1 mouse cellular context compared by ENCODE assay signal in the genomic region with DNA sequence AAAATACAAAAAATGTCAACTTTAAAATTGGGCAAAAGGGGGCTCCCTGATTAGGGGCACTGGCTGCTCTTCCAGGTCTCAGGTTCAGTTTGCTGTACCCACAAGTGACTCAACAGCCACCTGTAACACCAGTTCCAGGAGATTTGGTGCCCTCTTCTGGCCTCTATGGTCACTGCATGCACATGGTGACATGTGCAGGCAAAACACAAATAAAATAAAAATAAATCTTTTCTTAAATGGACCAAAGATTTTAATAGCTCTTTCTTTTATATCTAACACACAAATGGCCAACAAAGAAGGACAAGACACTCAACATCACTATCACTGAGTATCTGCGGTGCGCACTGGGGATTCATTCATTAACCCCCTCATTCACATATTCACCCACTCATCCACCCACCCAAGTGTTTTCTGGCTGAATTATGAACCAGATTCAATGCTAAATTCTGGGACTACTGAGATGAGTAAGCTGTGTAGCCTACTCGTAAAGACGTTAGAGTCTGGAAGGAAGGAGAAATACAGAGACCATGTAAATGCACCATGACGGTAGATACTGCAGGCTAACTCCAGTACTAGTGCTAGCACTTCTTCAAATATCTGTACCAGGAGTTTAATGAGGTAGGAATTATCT.
TF ChIP-seq lines count a peak whose summit lies in the region.

No protein-coding gene starts in this region.

TF ChIP-seq in CH12.LX, 34 proteins besides CTCF, POLR2A, EP300 and RAD21 (continued from another document):
- no peak for TF ChIP-seq ETS1 (conservative IDR thresholded peaks at IDR 0.05; ENCODE audit: low read depth, low read length)
- TF ChIP-seq CHD1 (IDR thresholded peaks at IDR 0.05; ENCODE audit: low read depth, low read length): peak; percentile 19; the same call in 1 of the 2 replicates
- TF ChIP-seq ZC3H11A (IDR thresholded peaks at IDR 0.05; ENCODE audit: low read depth, low read length): no peak
- TF ChIP-seq SIN3A (IDR thresholded peaks at IDR 0.05; ENCODE audit: low read length): no peak; the same call in 1 of the 2 replicates
